Mouse (Mus musculus) gastrocnemius, postnatal 25 days (tissue): ENCODE data around the gene Rara. TPM values are rescaled to one million over a fixed set of nuclear protein-coding genes. Genes with fewer than 3 reads are reported as not detected.
"Not testable (repeated sequence)": the region's sequence is repeated elsewhere in the genome, so short reads cannot be mapped to it uniquely, and the experiment has no call there.

ENCODE experiments used
- DNase-seq: peaks from one replicate; pipeline ENCODE4 v3.0.0; 2022
- total RNA-seq, 2 experiments: library from RNA; stranded (reverse); gene quantifications; 1 replicate in 1 of 2; 2 replicates in 1 of 2; pipeline ENCODE4 v1.2.3; 2021

Rara gene
- total RNA-seq, 2 experiments from 2014 or later: 9.4 to 12.8 TPM

- peak; percentile 62 for DNase-seq
Measured at GRCm38 (mm10) chr11:98922851-98923711, 4.5 kb upstream of the Rara start.

- DNase-seq: no peak
Measured at GRCm38 (mm10) chr11:98924633-98925175, 2.9 kb upstream of the Rara start.

DNA sequence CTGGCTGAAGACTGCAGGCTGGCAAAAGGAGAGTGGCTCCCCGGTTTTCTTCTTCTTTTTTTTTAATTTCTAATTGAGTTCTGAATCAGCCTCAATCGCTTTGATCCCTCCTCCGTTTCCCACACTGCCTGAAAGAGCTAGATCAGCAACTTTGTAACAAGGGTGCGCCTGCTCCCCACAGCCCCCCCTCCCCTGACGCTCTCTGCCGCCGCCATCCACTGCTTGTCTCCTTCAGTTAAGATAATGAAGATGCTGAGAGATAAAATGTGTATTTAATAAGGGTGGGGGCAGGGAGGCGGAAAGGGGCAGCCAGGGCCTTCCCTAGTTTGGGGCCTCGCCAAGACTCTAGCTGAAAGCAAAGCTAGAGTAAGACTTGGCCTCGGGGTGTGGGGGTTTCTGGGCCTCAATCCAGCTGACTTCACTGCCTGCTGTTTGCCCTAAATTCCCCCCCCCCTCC, 2.3 kb upstream of the Rara start:
- DNase-seq: no peak

DNA sequence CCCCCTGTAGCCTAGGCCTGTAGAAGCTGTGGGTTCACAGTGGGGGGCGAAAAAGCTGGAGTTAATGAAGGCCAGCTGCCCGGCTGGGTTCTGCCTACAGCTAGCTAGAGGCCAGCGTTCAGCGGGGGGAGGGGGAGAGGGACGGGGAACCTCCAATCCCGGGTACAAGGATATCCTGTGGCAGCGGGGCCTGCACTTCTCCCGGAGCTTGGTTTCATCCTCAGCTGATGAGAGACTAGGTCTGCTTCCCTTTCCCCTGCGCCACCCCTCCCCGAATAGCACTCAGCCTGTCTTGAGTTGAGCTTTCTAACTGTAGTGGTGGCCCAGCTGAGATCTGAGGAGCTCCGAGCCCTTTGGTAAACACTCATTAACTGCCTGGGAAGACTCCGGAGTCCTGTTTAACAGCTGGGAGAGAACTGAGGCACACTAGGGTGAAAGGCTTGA, 1.7 kb upstream of the Rara start:
- no peak for DNase-seq

GRCm38 (mm10) chr11:98926553-98926952, 1.1 kb upstream of the Rara start:
- DNase-seq: no peak

DNA sequence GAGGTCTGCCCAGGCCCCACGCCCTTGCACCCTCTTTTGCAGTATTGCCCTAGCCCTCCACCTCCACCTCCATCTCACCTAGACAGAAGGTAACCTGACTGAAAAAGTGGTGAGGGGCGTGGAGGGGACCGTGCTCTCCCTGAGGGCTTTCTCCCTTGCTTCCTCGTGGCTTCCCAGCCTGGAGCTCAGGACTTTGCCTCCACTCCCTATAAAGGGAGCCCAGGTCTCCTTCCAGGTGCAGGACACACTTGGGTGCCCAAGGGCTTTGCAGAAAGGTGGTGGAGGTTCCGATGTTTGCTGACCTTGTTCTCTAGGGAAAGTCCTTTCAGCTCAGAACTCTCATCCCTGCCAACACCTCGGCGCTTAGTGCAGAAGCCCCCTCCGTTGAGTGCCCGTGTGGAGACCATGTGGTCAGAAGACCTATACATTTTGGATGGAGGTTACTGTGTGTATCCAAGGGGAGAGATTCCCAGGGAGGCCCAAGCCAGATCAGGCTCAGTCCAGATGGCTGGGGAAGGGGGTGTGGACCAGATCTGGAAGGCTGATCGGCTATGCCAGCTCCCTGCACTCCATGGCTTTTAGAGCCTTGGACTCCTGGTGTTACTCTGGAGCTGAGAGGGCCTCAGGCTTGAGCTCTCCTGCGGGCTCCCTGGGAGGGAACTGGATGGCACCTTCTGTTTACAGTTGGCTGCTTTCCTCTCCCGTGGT, 722 bp downstream of the Rara start:
- DNase-seq: no peak

- no peak for DNase-seq
Measured at GRCm38 (mm10) chr11:98929503-98929902, 1.9 kb downstream of the Rara start.

DNA sequence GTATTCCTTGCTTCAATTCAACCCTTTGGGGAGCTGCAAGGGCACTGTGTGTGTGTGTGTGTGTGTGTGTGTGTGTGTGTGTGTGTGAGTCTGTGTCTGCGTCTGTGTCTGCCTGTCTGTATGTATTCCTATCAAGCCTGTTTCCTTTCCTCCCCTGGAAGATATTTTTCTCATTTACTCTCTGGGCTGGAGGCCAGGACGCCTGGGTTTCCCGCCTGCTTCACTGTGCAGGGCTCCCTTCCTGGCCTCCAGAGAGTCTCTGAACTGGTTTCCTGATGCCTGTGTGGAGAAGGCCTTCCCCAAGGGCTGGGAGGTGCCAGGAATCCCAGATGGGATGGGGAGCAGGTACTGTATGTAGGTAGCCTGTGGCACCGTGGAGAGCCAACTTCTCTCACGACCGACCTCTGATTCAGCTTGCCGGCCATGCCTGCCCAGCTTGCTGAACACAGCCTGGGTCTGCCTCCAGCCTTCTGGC, 2.5 kb downstream of the Rara start:
- peak; percentile 7 for DNase-seq

GRCm38 (mm10) chr11:98930773-98931512, 3.3 kb downstream of the Rara start:
- peak; percentile 50 for DNase-seq

- DNase-seq: peak; percentile 39
Measured at GRCm38 (mm10) chr11:98931513-98932292, 4.1 kb downstream of the Rara start.

- peak; percentile 31 for DNase-seq
Measured at GRCm38 (mm10) chr11:98932293-98933091, 4.9 kb downstream of the Rara start.

- peak; percentile 73 for DNase-seq
Measured at GRCm38 (mm10) chr11:98933151-98933550, 5.5 kb downstream of the Rara start.

DNA sequence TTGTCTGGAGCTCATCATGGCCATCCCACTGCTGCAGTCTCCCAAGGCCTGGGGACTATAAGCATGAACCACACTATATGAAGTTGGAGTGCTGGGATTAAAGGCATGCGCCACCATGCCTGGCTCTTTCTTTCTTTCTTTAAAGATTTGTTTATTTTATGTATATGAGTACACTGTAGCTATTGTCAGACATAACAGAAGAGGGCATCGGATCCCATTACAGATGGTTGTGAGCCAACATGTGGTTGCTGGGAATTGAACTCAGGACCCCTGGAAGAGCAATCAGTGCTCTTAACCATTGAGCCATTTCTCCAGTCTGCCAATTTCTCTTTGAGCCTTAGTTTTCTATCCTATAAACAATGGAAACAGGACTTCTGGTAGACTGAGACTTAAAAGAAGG, 6.2 kb downstream of the Rara start:
- not testable (repeated sequence) for DNase-seq

DNA sequence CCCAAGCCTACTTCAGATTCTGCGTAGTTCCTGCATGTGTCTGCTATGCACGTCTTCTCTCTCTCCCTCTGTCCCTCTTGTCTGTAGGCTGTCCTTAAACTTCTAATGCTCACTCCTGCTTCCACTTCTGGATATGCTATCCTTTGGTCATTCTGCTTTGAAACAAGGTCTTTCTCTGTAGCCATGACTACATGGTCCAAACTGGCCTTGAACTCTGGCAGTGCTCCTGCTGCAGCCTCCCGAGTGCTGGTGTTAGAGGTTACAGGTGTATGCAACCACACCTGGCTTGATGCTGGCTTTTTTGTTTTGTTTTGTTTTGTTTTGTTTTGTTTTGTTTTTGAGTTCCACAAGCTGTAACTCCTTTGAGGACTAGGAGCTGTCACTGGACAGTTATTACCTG, 6.7 kb downstream of the Rara start:
- no peak for DNase-seq

DNA sequence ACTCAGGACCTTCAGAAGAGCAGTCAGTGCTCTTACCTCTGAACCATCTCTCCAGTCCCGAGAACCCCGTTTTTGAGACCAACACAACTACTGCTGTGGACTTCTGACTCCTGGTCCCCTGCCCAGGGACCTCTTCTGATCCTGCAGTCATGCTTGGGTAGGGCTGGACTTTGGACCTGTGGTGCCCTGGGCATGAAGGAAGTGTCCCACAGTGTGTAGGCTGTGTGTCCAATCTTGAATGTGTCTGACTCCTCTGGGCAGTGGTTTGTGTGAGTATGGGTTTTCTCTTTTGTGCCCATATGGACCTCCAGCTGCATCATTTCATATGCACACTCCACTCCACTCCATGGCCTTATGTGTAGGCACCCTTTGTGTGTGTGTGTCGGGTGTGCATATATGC, 7.5 kb downstream of the Rara start:
- no peak for DNase-seq

- peak; percentile 86 for DNase-seq
Measured at GRCm38 (mm10) chr11:98936170-98936569, 8.6 kb downstream of the Rara start.

DNA sequence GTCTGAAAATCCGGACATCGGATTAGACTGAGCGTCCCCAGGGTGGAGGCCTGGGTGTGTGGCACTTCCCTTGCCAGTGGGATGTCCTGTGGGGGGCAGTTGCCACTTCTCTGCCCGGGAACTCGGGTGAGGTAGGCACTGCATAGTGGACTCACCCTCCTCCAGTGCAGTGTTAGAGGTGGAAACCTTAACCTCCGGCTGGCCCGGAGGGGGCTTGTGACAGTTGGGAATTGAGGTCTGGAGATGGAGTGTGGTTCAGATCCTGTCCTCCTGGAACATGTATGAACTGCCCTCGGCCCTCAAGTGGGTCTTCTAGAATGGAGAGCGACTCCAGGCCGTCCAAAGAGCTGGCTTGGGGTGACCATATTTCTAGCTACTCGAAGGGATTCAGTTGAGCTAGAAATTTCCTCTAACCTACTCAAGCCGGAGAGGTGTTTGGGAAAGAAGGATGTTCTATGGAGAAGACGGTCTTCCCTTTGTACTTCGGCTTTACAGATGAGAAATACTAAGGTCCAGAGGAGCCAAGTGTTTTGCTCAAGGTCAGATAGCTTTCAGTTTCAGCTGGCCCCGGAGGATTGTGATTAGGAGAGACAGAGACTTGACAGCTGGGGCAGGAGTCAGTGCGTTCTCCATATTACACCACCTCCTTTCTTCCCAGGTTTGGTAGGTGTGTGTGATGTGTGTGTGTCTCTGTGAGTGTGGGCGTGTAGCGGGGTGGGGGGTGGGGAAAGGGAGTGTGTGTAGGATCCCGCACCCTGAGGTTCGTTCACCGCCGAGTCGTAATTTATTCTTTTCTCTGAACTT, 9.2 kb downstream of the Rara start:
- no peak for DNase-seq

GRCm38 (mm10) chr11:98937410-98937913, 9.8 kb downstream of the Rara start:
- DNase-seq: peak; percentile 95
